8 mouse cellular contexts compared by ENCODE assay signal in genomic region chr7:116308632-116308991, GRCm38 (mm10). TPM values are rescaled to one million over a fixed set of nuclear protein-coding genes. Genes with fewer than 3 reads are reported as not detected.
A peak's percentile ranks its signal among the peaks of the same experiment; 100 is the strongest.
DNase-seq lines count a peak whose midpoint lies in the region; ATAC-seq and TF ChIP-seq lines count a peak whose summit lies in the region.

No protein-coding gene starts in this region.

- H3K27me3 ChIP-seq in embryonic facial prominence, embryonic 11.5 days (ENCODE audit: control insufficient read depth, insufficient read depth, low read length) = peaks cover 5% of the 10 kb centered on the region; the same call in 1 of the 2 replicates
- H3K27me3 ChIP-seq in kidney, adult 2 months (replicated peaks; ENCODE audit: control insufficient read depth, insufficient read depth, low read length) = no peaks in the 10 kb centered on the region

- 5% methylated on average over 16 of the region's 16 CpGs for WGBS in embryonic facial prominence, embryonic 11.5 days
- WGBS in kidney, adult 2 months = 5% methylated on average over 16 of the region's 16 CpGs

- H3K4me1 ChIP-seq in embryonic facial prominence, embryonic 11.5 days (ENCODE audit: control insufficient read depth, insufficient read depth, low read length) = peaks cover 6% of the 10 kb centered on the region; the same call in 1 of the 2 replicates
- H3K4me1 ChIP-seq in kidney, adult 2 months (ENCODE audit: control insufficient read depth, insufficient read depth, low read length) = peaks cover 19% of the 10 kb centered on the region

- H3K4me2 ChIP-seq in embryonic facial prominence, embryonic 11.5 days (ENCODE audit: low read depth, low read length) = peak overlapping the region; percentile 99

- no peak overlapping the region for H3K27ac ChIP-seq in layer of hippocampus, adult 2 months
- H3K27ac ChIP-seq in embryonic facial prominence, embryonic 11.5 days (replicated peaks; ENCODE audit: low read depth, low read length) = no peak overlapping the region
- peak overlapping the region; percentile 96 for H3K27ac ChIP-seq in kidney, adult 2 months (ENCODE audit: insufficient read depth, low read depth, low read length)

- no peaks in the 10 kb centered on the region for H3K36me3 ChIP-seq in embryonic facial prominence, embryonic 11.5 days (replicated peaks; ENCODE audit: control insufficient read depth, insufficient read depth, low read depth, low read length)
- H3K36me3 ChIP-seq in kidney, adult 2 months (ENCODE audit: control insufficient read depth, insufficient read depth, low read length) = no peaks in the 10 kb centered on the region

- H3K9me3 ChIP-seq in embryonic facial prominence, embryonic 11.5 days (replicated peaks; ENCODE audit: control insufficient read depth, low read length) = no peaks in the 10 kb centered on the region

- no peak; the same call in 1 of the 2 replicates for ATAC-seq in embryonic facial prominence, embryonic 11.5 days (replicated peaks; ENCODE audit: insufficient number of reproducible peaks, low FRiP score, low TSS enrichment, low read depth)

- H3K9ac ChIP-seq in embryonic facial prominence, embryonic 11.5 days (replicated peaks; ENCODE audit: low read length) = peak overlapping the region; percentile 61; the same call in 1 of the 2 replicates

- DNase-seq in layer of hippocampus, adult 2 months (ENCODE audit: low spot score in 2 of 2) = no peak
- no peak for DNase-seq in layer of hippocampus, postnatal 25 days (ENCODE audit: extremely low spot score in 1 of 2, low spot score in 1 of 2)
- peak; percentile 44 for DNase-seq in embryonic facial prominence, embryonic 11.5 days (ENCODE audit: low spot score)
- DNase-seq in kidney, adult 2 months = peak; percentile 85
- DNase-seq in lung, postnatal 10 days = peak; percentile 32
- peak; percentile 91 for DNase-seq in yolk sac, embryonic 10.5 days (ENCODE audit: low spot score)
- no peak for DNase-seq in cerebellum, postnatal 4 days (ENCODE audit: low spot score in 2 of 2)
- no peak for DNase-seq in c-Kit-positive CD71-positive TER-119-positive erythroid progenitor cells, embryonic 14.5 days (ENCODE audit: low spot score)

- peak overlapping the region; percentile 59 for H3K4me3 ChIP-seq in layer of hippocampus, adult 2 months
- peak overlapping the region; percentile 74 for H3K4me3 ChIP-seq in embryonic facial prominence, embryonic 11.5 days (ENCODE audit: low read depth, low read length)
- H3K4me3 ChIP-seq in kidney, adult 2 months (ENCODE audit: insufficient read depth, low read depth, low read length) = peak overlapping the region; percentile 95

- TF ChIP-seq POLR2A in kidney, adult 2 months (IDR thresholded peaks at IDR 0.05; ENCODE audit: low read depth, low read length) = peak; percentile 43

- TF ChIP-seq CTCF in layer of hippocampus, adult 2 months (conservative IDR thresholded peaks at IDR 0.05) = no peak
- TF ChIP-seq CTCF in kidney, adult 2 months (conservative IDR thresholded peaks at IDR 0.05; ENCODE audit: insufficient read depth, insufficient read length, low read depth, low read length) = no peak

RNA-seq across cellular contexts. Expression of gene Plekha7, which starts 0.4 kb away (rescaled TPM):
- 10 to 100 TPM; 17.2 to 19.1 TPM for total RNA-seq in layer of hippocampus, adult 2 months (2021)
- 10 to 100 TPM; 17.3 to 22.8 TPM for total RNA-seq in layer of hippocampus, postnatal 25 days (2021)
- 3.6 and 5.8 TPM in 2 replicates for polyA plus RNA-seq in embryonic facial prominence, embryonic 11.5 days (2014; fragmentation: Nextera tagmentation; extraction: Ambion mirVana)
- polyA plus RNA-seq in kidney, adult 2 months (2012; rRNA removed) = 29.5 and 33.6 TPM in 2 replicates

RNA-seq across cellular contexts. Expression of gene Rps13, which starts 25.4 kb away (rescaled TPM):
- 100 to 1,000 TPM; 242 to 244 TPM for total RNA-seq in layer of hippocampus, adult 2 months (2021)
- 100 to 1,000 TPM; 217 to 259 TPM for total RNA-seq in layer of hippocampus, postnatal 25 days (2021)
- polyA plus RNA-seq in embryonic facial prominence, embryonic 11.5 days (2014; fragmentation: Nextera tagmentation; extraction: Ambion mirVana) = 785 and 880 TPM in 2 replicates
- 145 and 243 TPM in 2 replicates for polyA plus RNA-seq in kidney, adult 2 months (2012; rRNA removed)

Comparison
In these comparisons a context has a peak if more than half of its experiments do, and no peak if none do; other contexts are left out.
1. DNase-seq: peak in embryonic facial prominence, embryonic 11.5 days (single experiment), kidney, adult 2 months (single experiment), lung, postnatal 10 days (single experiment) and yolk sac, embryonic 10.5 days (single experiment); none in layer of hippocampus, adult 2 months (0 of 2), layer of hippocampus, postnatal 25 days (0 of 2), cerebellum, postnatal 4 days (0 of 2) and c-Kit-positive CD71-positive TER-119-positive erythroid progenitor cells, embryonic 14.5 days (single experiment).
2. Peak in every context shown above with its lines, with median percentiles within 50 percentile points of each other: H3K4me3 ChIP-seq.